Mouse (Mus musculus) erythroblast, embryonic 14.5 days (primary cell): Measurements from ENCODE around the gene Abcb11. TPM values are rescaled to one million over a fixed set of nuclear protein-coding genes. Genes with fewer than 3 reads are reported as not detected.

Experiments
- H3K27me3 ChIP-seq: 2 replicates; pipeline ENCODE4 v1.6.1; 2012; ENCODE audit warnings: inconsistent platforms; ENCODE audit not compliant: control insufficient read depth
- H3K36me3 ChIP-seq: 2 replicates; pipeline ENCODE4 v1.6.1; 2012; ENCODE audit warnings: mild to moderate bottlenecking, inconsistent platforms; ENCODE audit not compliant: control insufficient read depth
- H3K4me1 ChIP-seq: 2 replicates; pipeline ENCODE4 v1.6.1; 2012; ENCODE audit warnings: inconsistent platforms; ENCODE audit not compliant: control insufficient read depth
- H3K4me3 ChIP-seq: replicated peaks from 2 replicates; pipeline ENCODE3; 2012; ENCODE audit warnings: moderate library complexity, mild to moderate bottlenecking, inconsistent platforms
- H3K9me3 ChIP-seq: 2 replicates; pipeline ENCODE4 v1.6.1; 2012; ENCODE audit warnings: low read length, inconsistent platforms, mixed read lengths; ENCODE audit not compliant: control insufficient read depth
- GATA1 ChIP-seq: IDR thresholded peaks from 2 replicates; pipeline ENCODE4 v1.6.1; 2012; ENCODE audit warnings: low read length, inconsistent platforms, mixed read lengths
- TAL1 ChIP-seq: IDR thresholded peaks from 3 replicates; pipeline ENCODE4 v1.6.1; 2012; ENCODE audit warnings: low read length, inconsistent platforms, mixed read lengths
- polyA plus RNA-seq: library from polyadenylated mRNA; stranded (reverse); fragments of >175 nt; gene quantifications from 2 replicates; pipeline ENCODE4 v1.2.3, GENCODE M21; 2012

Gene Abcb11
- polyA plus RNA-seq, 1 experiment, result not detected

DNA sequence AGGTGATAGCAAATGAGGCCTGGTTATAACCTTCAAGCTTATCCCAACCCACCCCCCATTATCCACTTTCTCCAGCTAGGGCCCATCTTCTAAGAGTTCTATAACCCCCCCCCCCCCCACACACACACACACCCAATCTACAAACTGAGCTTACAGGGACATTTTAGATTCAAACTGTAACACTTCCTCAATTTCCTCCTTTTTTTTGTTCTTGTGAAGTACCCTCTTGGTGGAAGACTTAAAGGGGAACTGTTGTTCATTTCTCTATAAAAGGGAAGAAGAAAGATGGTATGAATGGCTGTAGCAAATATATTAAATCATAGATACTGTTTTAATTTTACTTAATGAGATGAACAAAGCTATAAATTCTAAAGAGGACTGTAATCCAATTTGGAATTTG is 110.3 kb downstream of the Abcb11 start:
- no peak overlapping the region for H3K4me3 ChIP-seq
- no peaks in the 10 kb centered on the region for H3K4me1 ChIP-seq
- H3K36me3 ChIP-seq, result no peaks in the 10 kb centered on the region
- H3K9me3 ChIP-seq, result no peaks in the 10 kb centered on the region
- no peak for TF ChIP-seq TAL1
- TF ChIP-seq GATA1, result no peak
- H3K27me3 ChIP-seq, result no peaks in the 10 kb centered on the region

GRCm38 (mm10) chr2:69230137-69230536 is 112.3 kb downstream of the Abcb11 start:
- TF ChIP-seq TAL1 (no peak), GATA1 (no peak)
- no peak overlapping the region for H3K4me3 ChIP-seq
- H3K36me3 ChIP-seq, result no peaks in the 10 kb centered on the region
- no peaks in the 10 kb centered on the region for H3K4me1 ChIP-seq
- no peaks in the 10 kb centered on the region for H3K27me3 ChIP-seq
- no peaks in the 10 kb centered on the region for H3K9me3 ChIP-seq

DNA sequence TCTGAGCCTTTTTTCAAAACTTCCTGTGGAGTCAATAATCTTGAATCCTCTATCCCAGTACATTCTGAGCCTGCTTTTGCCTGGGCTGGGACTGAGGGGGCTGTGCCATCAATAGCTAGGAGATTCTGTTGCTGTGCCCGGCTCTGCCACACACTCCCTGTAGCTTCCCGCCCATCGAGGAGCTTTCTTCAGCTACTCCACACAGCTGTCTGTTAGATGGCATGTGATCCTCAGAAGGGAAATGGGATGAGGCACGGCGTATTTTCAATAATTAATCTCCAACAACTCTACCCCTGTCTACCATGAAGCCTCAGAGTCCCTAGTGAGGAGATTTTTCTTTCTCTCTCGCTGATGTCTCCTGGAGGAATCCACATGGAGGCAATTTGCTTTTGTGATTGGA is 113.8 kb downstream of the Abcb11 start:
- no peaks in the 10 kb centered on the region for H3K4me1 ChIP-seq
- no peaks in the 10 kb centered on the region for H3K9me3 ChIP-seq
- TF ChIP-seq GATA1, result no peak
- TF ChIP-seq TAL1, result no peak
- no peaks in the 10 kb centered on the region for H3K27me3 ChIP-seq
- H3K4me3 ChIP-seq, result no peak overlapping the region
- H3K36me3 ChIP-seq, result no peaks in the 10 kb centered on the region

DNA sequence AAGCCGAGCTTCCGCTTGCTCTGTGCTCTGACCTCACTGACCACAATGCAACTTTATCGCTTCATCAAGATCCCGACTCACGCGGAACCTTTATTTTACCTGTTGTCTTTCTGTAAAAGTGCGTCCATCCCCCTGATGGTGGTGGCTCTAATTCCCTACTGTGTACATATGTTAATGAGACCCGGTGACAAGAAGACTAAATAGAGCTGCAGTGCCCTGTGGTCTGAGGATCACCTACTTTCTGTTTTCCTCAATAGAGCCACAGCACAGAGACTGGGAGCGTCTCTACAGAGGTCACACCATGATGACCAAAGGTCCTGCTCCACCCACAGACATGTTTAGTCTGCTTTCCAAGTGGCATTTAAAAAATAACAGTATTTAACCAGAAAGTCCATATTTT is 115.5 kb downstream of the Abcb11 start:
- no peaks in the 10 kb centered on the region for H3K4me1 ChIP-seq
- no peaks in the 10 kb centered on the region for H3K9me3 ChIP-seq
- H3K4me3 ChIP-seq, result no peak overlapping the region
- TF ChIP-seq TAL1, result no peak
- TF ChIP-seq GATA1, result no peak
- no peaks in the 10 kb centered on the region for H3K36me3 ChIP-seq
- H3K27me3 ChIP-seq, result no peaks in the 10 kb centered on the region

DNA sequence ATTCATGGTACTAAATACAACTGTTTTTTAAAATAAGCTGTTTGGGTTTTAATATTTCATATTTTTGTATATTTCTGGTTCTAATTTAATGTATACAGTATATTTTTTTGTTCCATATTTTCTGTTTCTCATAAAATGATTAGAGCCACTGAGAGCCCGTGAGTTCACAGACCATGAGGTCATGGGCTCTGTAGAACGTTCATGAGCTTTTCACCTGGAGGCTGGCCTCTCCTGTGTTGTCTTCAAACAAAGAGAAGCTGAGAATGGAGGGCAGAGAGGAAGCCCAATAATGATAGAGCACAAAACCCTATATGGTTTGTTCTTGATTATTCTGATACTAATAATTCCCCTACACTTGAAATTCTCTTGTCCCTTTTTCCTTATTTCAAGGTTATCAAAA is 117.7 kb downstream of the Abcb11 start:
- no peaks in the 10 kb centered on the region for H3K9me3 ChIP-seq
- no peaks in the 10 kb centered on the region for H3K36me3 ChIP-seq
- no peaks in the 10 kb centered on the region for H3K4me1 ChIP-seq
- H3K4me3 ChIP-seq, result no peak overlapping the region
- H3K27me3 ChIP-seq, result no peaks in the 10 kb centered on the region
- TF ChIP-seq TAL1 (no peak), GATA1 (no peak)

GRCm38 (mm10) chr2:69222815-69223214 is 119.6 kb downstream of the Abcb11 start:
- Histone ChIP-seq H3K36me3 (no peaks in the 10 kb centered on the region), H3K4me3 (no peak overlapping the region), H3K4me1 (no peaks in the 10 kb centered on the region), H3K27me3 (no peaks in the 10 kb centered on the region), H3K9me3 (no peaks in the 10 kb centered on the region)
- TF ChIP-seq GATA1, result no peak
- TF ChIP-seq TAL1, result no peak

DNA sequence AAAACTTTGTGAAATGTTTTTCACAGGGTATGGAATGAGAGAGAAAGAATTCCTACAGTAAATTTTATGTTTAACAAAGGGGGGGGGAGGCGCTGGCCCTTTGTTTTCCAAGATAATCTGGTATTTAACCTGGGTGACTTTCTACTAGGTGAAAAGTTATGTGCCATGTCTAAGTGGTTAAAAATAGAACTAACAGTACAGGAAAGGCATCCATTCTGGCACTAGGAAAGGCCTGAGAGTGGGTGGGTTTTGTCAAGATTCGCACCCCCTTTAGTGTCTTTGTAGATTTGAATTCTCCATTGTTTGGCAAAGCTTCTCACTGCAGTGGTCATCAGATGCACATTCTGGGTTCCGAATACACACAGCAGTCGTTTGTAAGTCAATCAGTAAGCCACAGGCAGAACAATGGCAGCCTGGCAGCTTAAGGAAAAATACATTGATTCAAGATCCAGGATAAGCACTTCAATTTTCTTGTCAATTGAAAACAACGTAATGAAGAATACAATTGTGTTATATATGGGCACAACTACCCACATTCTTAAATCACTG is 120.5 kb downstream of the Abcb11 start:
- Histone ChIP-seq H3K27me3 (no peaks in the 10 kb centered on the region), H3K4me1 (no peaks in the 10 kb centered on the region), H3K4me3 (no peak overlapping the region), H3K9me3 (no peaks in the 10 kb centered on the region), H3K36me3 (no peaks in the 10 kb centered on the region)
- TF ChIP-seq TAL1 (no peak), GATA1 (no peak)

GRCm38 (mm10) chr2:69215242-69215641 is 127.2 kb downstream of the Abcb11 start:
- H3K36me3 ChIP-seq, result no peaks in the 10 kb centered on the region
- H3K4me3 ChIP-seq, result no peak overlapping the region
- no peaks in the 10 kb centered on the region for H3K9me3 ChIP-seq
- no peaks in the 10 kb centered on the region for H3K4me1 ChIP-seq
- TF ChIP-seq TAL1, result no peak
- TF ChIP-seq GATA1, result no peak
- no peaks in the 10 kb centered on the region for H3K27me3 ChIP-seq

DNA sequence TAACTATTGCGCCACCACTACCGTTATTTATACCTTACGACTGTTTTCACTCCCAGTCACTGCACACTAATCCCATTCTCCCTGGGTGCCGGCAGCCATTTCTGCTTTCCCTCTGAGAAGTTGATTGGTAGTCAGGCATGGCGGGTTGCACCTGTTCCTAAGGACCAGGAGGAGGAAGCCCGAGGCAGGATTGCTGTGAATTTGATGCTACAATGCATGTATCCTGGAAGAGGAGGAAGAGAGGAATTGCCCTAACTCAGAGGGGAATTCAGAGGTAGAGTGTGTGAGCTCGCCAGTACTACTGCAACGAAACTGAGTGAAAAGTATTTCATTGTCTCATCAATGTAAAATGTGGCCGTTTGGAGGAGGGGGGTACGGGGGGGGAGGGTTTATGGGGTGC is 129.8 kb downstream of the Abcb11 start:
- H3K27me3 ChIP-seq, result peaks cover 2% of the 10 kb centered on the region; the same call in 1 of the 2 replicates
- no peaks in the 10 kb centered on the region for H3K9me3 ChIP-seq
- H3K4me1 ChIP-seq, result no peaks in the 10 kb centered on the region
- no peaks in the 10 kb centered on the region for H3K36me3 ChIP-seq
- no peak for TF ChIP-seq GATA1
- TF ChIP-seq TAL1, result no peak
- H3K4me3 ChIP-seq, result no peak overlapping the region

DNA sequence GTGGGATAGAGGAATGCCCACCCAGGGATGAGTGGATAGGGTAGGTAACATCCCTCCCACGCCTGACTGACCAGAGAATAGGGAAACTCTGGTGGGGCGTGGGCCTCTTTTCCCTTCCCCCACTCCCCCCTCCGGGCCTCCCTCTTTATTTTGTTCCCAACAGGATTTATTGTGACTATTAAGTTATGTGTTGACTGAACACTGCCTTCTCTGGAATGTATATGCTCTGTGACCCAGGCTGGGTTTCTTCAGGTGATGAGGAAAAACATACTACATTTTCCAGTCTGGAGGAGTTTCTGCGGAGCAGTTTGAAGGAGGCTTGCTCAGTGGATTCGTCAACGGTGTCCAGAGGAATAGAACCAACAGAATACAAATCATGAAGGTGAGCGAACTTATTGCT is 131.6 kb downstream of the Abcb11 start, which contains the start of gene G6pc2:
G6pc2 (plus strand) TSS at position 301 of the 400 bp plus-strand sequence.
- TF ChIP-seq TAL1, result no peak
- TF ChIP-seq GATA1, result no peak
- H3K4me3 ChIP-seq, result no peak within 1 kb of the TSS
- no peaks in the 10 kb centered on the region for H3K9me3 ChIP-seq

More for the DNA sequence above, 131.6 kb downstream of the Abcb11 start, which contains the start of gene G6pc2:
- Histone ChIP-seq H3K4me1 (peaks cover 4% of the 10 kb centered on the region), H3K36me3 (no peaks in the 10 kb centered on the region), H3K27me3 (peaks cover 2% of the 10 kb centered on the region; the same call in 1 of the 2 replicates)
